Mouse (Mus musculus): ENCODE data around the gene Dnah2. TPM values are rescaled to one million over a fixed set of nuclear protein-coding genes. Genes with fewer than 3 reads are reported as not detected.
A peak's percentile ranks its signal among the peaks of the same experiment; 100 is the strongest.

Gene Dnah2
- polyA plus RNA-seq, 1 experiment from 2014 or later = 6.9 TPM

DNA sequence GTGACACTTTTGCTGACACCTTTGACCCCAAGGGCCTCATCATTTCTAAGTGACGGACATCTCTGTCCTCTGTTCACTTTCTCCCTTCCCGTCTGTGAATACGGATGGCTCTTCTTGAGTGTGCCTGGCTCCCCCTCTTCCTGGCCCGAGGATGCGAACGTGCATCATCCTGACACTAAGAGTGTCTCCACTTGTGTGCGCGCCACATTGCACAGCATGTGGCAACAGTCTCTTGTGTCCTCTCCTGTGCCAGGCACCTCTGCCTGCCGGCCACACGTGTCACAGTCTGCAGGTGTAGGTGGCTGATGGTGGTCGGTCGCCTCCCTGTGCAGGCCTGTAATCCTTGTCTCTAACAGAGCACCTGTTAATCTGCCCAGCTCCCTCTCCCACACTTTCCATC is 177.3 kb downstream of the Dnah2 start:
- Histone ChIP-seq H3K4me2 (ENCODE audit: low read depth, low read length) (peak overlapping the region; percentile 34; the same call in 1 of the 2 replicates), H3K4me3 (ENCODE audit: low read depth, low read length) (no peak overlapping the region; the same call in 1 of the 2 replicates), H3K27ac (ENCODE audit: low read depth, low read length) (peak overlapping the region; percentile 64), H3K27me3 (ENCODE audit: control insufficient read depth, insufficient read depth, low read length) (no peaks in the 10 kb centered on the region), H3K9ac (replicated peaks; ENCODE audit: low read depth, low read length) (no peak overlapping the region), H3K4me1 (ENCODE audit: control insufficient read depth, insufficient read depth, low read length) (peaks cover 34% of the 10 kb centered on the region), H3K36me3 (ENCODE audit: control insufficient read depth, insufficient read depth, low read length) (0 out of 2 replicates have a peak, but pooled peaks cover 3% of the 10 kb centered on the region), H3K9me3 (ENCODE audit: control insufficient read depth, low read length) (no peaks in the 10 kb centered on the region)
- ATAC-seq (ENCODE audit: low read depth) = no peak
- 9% methylated on average over 12 of the region's 12 CpGs for WGBS

DNA sequence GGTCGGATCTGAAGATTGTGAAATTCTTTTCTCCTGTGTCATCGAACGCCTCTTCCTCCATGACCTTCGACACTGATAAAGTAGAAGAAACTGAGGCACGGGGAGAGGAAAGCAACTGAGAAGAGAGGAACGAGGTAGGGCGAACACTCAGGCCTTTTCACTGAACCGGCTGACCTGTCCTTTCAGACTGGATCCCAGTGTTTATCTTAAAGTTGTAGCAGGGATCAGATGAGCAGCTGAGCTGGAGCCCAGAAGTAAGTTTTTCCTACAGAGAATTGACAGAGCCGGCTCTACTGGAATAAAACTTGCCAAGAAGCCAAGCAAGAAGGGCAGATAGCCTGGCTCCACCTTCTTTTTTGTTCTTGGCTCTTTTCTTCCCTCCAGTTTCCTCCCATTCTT is 178.1 kb downstream of the Dnah2 start:
- WGBS = 12% methylated on average over 9 of the region's 9 CpGs
- Histone ChIP-seq H3K27ac (ENCODE audit: low read depth, low read length) (peak overlapping the region; percentile 64), H3K27me3 (ENCODE audit: control insufficient read depth, insufficient read depth, low read length) (no peaks in the 10 kb centered on the region), H3K4me1 (ENCODE audit: control insufficient read depth, insufficient read depth, low read length) (peaks cover 38% of the 10 kb centered on the region), H3K9me3 (ENCODE audit: control insufficient read depth, low read length) (no peaks in the 10 kb centered on the region), H3K9ac (replicated peaks; ENCODE audit: low read depth, low read length) (no peak overlapping the region), H3K36me3 (ENCODE audit: control insufficient read depth, insufficient read depth, low read length) (0 out of 2 replicates have a peak, but pooled peaks cover 3% of the 10 kb centered on the region), H3K4me2 (ENCODE audit: low read depth, low read length) (peak overlapping the region; percentile 34), H3K4me3 (ENCODE audit: low read depth, low read length) (peak overlapping the region; percentile 6; the same call in 1 of the 2 replicates)
- no peak for ATAC-seq (ENCODE audit: low read depth)

Small RNA genes within 50 kb of the gene (microRNA-seq; reads per million reads assigned to microRNA genes)
- not detected for gene Gm27493

Other genes starting within 250 kb of the Dnah2 start
- 10.3 and 15.7 TPM in 2 replicates for gene Cntrob, start 225.3 kb downstream of the Dnah2 start, polyA plus RNA-seq (2014; fragmentation: Nextera tagmentation; extraction: Ambion mirVana)
- gene Trappc1, start 225.1 kb downstream of the Dnah2 start, polyA plus RNA-seq (2014; fragmentation: Nextera tagmentation; extraction: Ambion mirVana) = 191 and 200 TPM in 2 replicates
- 5.7 and 7.3 TPM in 2 replicates for gene Kcnab3, start 222.9 kb downstream of the Dnah2 start, polyA plus RNA-seq (2014; fragmentation: Nextera tagmentation; extraction: Ambion mirVana)
- 213 and 260 TPM in 2 replicates for gene Rnf227, start 208.6 kb downstream of the Dnah2 start, polyA plus RNA-seq (2014; fragmentation: Nextera tagmentation; extraction: Ambion mirVana)
- 86.0 and 89.6 TPM in 2 replicates for gene Chd3, start 179.7 kb downstream of the Dnah2 start, polyA plus RNA-seq (2014; fragmentation: Nextera tagmentation; extraction: Ambion mirVana)
- 112 and 132 TPM in 2 replicates for gene Naa38, start 153.6 kb downstream of the Dnah2 start, polyA plus RNA-seq (2014; fragmentation: Nextera tagmentation; extraction: Ambion mirVana)
- gene Cyb5d1, start 153.5 kb downstream of the Dnah2 start, polyA plus RNA-seq (2014; fragmentation: Nextera tagmentation; extraction: Ambion mirVana) = 21.3 and 29.9 TPM in 2 replicates
- gene Tmem88, start 150.9 kb downstream of the Dnah2 start, polyA plus RNA-seq (2014; fragmentation: Nextera tagmentation; extraction: Ambion mirVana) = 2.3 and 5.3 TPM in 2 replicates
- 36.1 and 37.5 TPM in 2 replicates for gene Kdm6b, start 135.4 kb downstream of the Dnah2 start, polyA plus RNA-seq (2014; fragmentation: Nextera tagmentation; extraction: Ambion mirVana)
- 23.2 and 35.6 TPM in 2 replicates for gene Efnb3, start 11.1 kb upstream of the Dnah2 start, polyA plus RNA-seq (2014; fragmentation: Nextera tagmentation; extraction: Ambion mirVana)
- gene Wrap53, start 31.1 kb upstream of the Dnah2 start, polyA plus RNA-seq (2014; fragmentation: Nextera tagmentation; extraction: Ambion mirVana) = 17.3 and 20.8 TPM in 2 replicates
- gene Trp53, start 31.2 kb upstream of the Dnah2 start, polyA plus RNA-seq (2014; fragmentation: Nextera tagmentation; extraction: Ambion mirVana) = 54.6 and 68.8 TPM in 2 replicates
- 66.6 and 99.6 TPM in 2 replicates for gene Atp1b2, start 56.8 kb upstream of the Dnah2 start, polyA plus RNA-seq (2014; fragmentation: Nextera tagmentation; extraction: Ambion mirVana)
- not detected in 2 replicates for gene Shbg, start 68.8 kb upstream of the Dnah2 start, polyA plus RNA-seq (2014; fragmentation: Nextera tagmentation; extraction: Ambion mirVana)
- gene Sat2, start 72.9 kb upstream of the Dnah2 start, polyA plus RNA-seq (2014; fragmentation: Nextera tagmentation; extraction: Ambion mirVana) = 23.8 and 25.1 TPM in 2 replicates
- gene Fxr2, start 83.9 kb upstream of the Dnah2 start, polyA plus RNA-seq (2014; fragmentation: Nextera tagmentation; extraction: Ambion mirVana) = 31.1 and 34.0 TPM in 2 replicates
- gene Sox15, start 106.2 kb upstream of the Dnah2 start, polyA plus RNA-seq (2014; fragmentation: Nextera tagmentation; extraction: Ambion mirVana) = not detected in 2 replicates
- gene Mpdu1, start 113.5 kb upstream of the Dnah2 start, polyA plus RNA-seq (2014; fragmentation: Nextera tagmentation; extraction: Ambion mirVana) = 40.7 and 63.4 TPM in 2 replicates
- gene Cd68, start 117.0 kb upstream of the Dnah2 start, polyA plus RNA-seq (2014; fragmentation: Nextera tagmentation; extraction: Ambion mirVana) = 3.7 and 11.2 TPM in 2 replicates
- 503 and 643 TPM in 2 replicates for gene Eif4a1, start 123.3 kb upstream of the Dnah2 start, polyA plus RNA-seq (2014; fragmentation: Nextera tagmentation; extraction: Ambion mirVana)
- gene Senp3, start 133.0 kb upstream of the Dnah2 start, polyA plus RNA-seq (2014; fragmentation: Nextera tagmentation; extraction: Ambion mirVana) = 104 and 116 TPM in 2 replicates
- gene Tnfsf13, start 136.7 kb upstream of the Dnah2 start, polyA plus RNA-seq (2014; fragmentation: Nextera tagmentation; extraction: Ambion mirVana) = 0.24 and 0.72 TPM in 2 replicates
- 2.1 and 3.4 TPM in 2 replicates for gene Tnfsf12, start 146.7 kb upstream of the Dnah2 start, polyA plus RNA-seq (2014; fragmentation: Nextera tagmentation; extraction: Ambion mirVana)
- gene Tnfsfm13, start 147.0 kb upstream of the Dnah2 start, polyA plus RNA-seq (2014; fragmentation: Nextera tagmentation; extraction: Ambion mirVana) = 0.75 and 1.8 TPM in 2 replicates
- gene Polr2a, start 209.5 kb upstream of the Dnah2 start, polyA plus RNA-seq (2014; fragmentation: Nextera tagmentation; extraction: Ambion mirVana) = 23.5 and 30.7 TPM in 2 replicates
- gene Slc35g3, start 212.9 kb upstream of the Dnah2 start, polyA plus RNA-seq (2014; fragmentation: Nextera tagmentation; extraction: Ambion mirVana) = not detected in 2 replicates
- gene Zbtb4, start 216.8 kb upstream of the Dnah2 start, polyA plus RNA-seq (2014; fragmentation: Nextera tagmentation; extraction: Ambion mirVana) = 4.3 and 6.0 TPM in 2 replicates
- 0.78 and 1.3 TPM in 2 replicates for gene Chrnb1, start 246.8 kb upstream of the Dnah2 start, polyA plus RNA-seq (2014; fragmentation: Nextera tagmentation; extraction: Ambion mirVana)